Mouse (Mus musculus): ENCODE measurements around the gene Alg12. TPM values are rescaled to one million over a fixed set of nuclear protein-coding genes. Genes with fewer than 3 reads are reported as not detected.

Alg12 gene
- polyA plus RNA-seq, 1 experiment: 17.5 TPM

GRCm38 (mm10) chr15:88837199-88837932 lies 18.2 kb upstream of the Alg12 start:
- Histone ChIP-seq H3K4me3 (ENCODE audit: insufficient read depth, low read length) (peak overlapping the region; percentile 30), H3K27ac (ENCODE audit: insufficient read depth, low read length) (no peak overlapping the region; the same call in 1 of the 2 replicates), H3K4me1 (ENCODE audit: control insufficient read depth, insufficient read depth, low read length) (peaks cover 5% of the 10 kb centered on the region)
- no peak for TF ChIP-seq CTCF (IDR thresholded peaks at IDR 0.05; ENCODE audit: extremely low read depth, insufficient read depth, low read length)
- no peak for TF ChIP-seq POLR2A (IDR thresholded peaks at IDR 0.05; ENCODE audit: extremely low read depth, insufficient read depth, low read length)

GRCm38 (mm10) chr15:88836571-88836970 lies 17.5 kb upstream of the Alg12 start:
- TF ChIP-seq POLR2A (IDR thresholded peaks at IDR 0.05; ENCODE audit: extremely low read depth, insufficient read depth, low read length): no peak
- no peak for TF ChIP-seq CTCF (IDR thresholded peaks at IDR 0.05; ENCODE audit: extremely low read depth, insufficient read depth, low read length)
- peaks cover 5% of the 10 kb centered on the region for H3K4me1 ChIP-seq (ENCODE audit: control insufficient read depth, insufficient read depth, low read length)
- H3K27ac ChIP-seq (ENCODE audit: insufficient read depth, low read length): no peak overlapping the region
- no peak overlapping the region; the same call in 1 of the 2 replicates for H3K4me3 ChIP-seq (ENCODE audit: insufficient read depth, low read length)

DNA sequence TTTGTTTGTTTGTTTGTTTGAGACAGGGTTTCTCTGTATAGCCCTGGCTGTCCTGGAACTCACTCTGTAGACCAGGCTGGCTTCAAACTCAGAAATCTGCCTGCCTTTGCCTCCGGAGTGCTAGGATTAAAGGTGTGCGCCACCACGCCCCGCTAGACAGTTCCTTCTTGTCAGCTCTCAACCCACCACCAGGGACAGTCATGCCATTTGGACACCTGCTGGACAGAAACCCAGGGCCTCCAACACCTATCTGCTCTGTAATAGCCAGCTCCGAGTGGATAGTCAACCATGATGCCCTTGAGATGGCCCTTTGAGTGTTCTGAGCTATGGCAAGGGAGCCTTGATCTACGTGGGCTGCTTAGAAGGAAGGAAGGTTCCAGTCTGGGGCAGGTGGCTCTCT lies 16.9 kb upstream of the Alg12 start:
- Histone ChIP-seq H3K4me1 (ENCODE audit: control insufficient read depth, insufficient read depth, low read length) (peaks cover 5% of the 10 kb centered on the region), H3K27ac (ENCODE audit: insufficient read depth, low read length) (no peak overlapping the region), H3K4me3 (ENCODE audit: insufficient read depth, low read length) (no peak overlapping the region)
- TF ChIP-seq POLR2A (IDR thresholded peaks at IDR 0.05; ENCODE audit: extremely low read depth, insufficient read depth, low read length): no peak
- TF ChIP-seq CTCF (IDR thresholded peaks at IDR 0.05; ENCODE audit: extremely low read depth, insufficient read depth, low read length): no peak

DNA sequence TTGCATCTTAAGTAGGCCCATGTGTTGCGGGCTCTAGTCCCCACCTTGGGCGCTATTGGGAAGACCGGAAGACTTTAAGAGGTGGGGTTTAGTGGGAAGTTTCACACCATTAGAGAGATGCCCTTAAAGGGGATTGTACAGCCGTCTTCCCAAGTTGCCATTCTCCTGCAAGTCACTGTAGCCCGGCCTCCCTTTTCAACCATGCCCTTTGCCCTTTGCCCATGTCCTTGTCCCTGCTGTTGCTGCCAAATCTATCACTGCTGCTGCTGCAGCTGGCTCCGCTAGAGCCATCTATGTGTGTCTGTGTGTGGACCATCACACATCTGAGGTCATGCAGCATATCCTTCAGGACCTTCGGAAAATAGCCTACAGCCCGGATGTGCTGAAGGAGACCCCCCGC lies 13.4 kb upstream of the Alg12 start:
- Histone ChIP-seq H3K4me3 (ENCODE audit: insufficient read depth, low read length) (no peak overlapping the region), H3K27ac (ENCODE audit: insufficient read depth, low read length) (no peak overlapping the region), H3K4me1 (ENCODE audit: control insufficient read depth, insufficient read depth, low read length) (peaks cover 2% of the 10 kb centered on the region; the same call in 1 of the 2 replicates)
- no peak for TF ChIP-seq POLR2A (IDR thresholded peaks at IDR 0.05; ENCODE audit: extremely low read depth, insufficient read depth, low read length)
- no peak for TF ChIP-seq CTCF (IDR thresholded peaks at IDR 0.05; ENCODE audit: extremely low read depth, insufficient read depth, low read length)

GRCm38 (mm10) chr15:88831482-88831881 lies 12.4 kb upstream of the Alg12 start:
- TF ChIP-seq CTCF (IDR thresholded peaks at IDR 0.05; ENCODE audit: extremely low read depth, insufficient read depth, low read length) (no peak), POLR2A (IDR thresholded peaks at IDR 0.05; ENCODE audit: extremely low read depth, insufficient read depth, low read length) (no peak)
- Histone ChIP-seq H3K4me3 (ENCODE audit: insufficient read depth, low read length) (no peak overlapping the region), H3K4me1 (ENCODE audit: control insufficient read depth, insufficient read depth, low read length) (peaks cover 2% of the 10 kb centered on the region; the same call in 1 of the 2 replicates)

GRCm38 (mm10) chr15:88830696-88831095 lies 11.6 kb upstream of the Alg12 start:
- no peak for TF ChIP-seq CTCF (IDR thresholded peaks at IDR 0.05; ENCODE audit: extremely low read depth, insufficient read depth, low read length)
- no peak for TF ChIP-seq POLR2A (IDR thresholded peaks at IDR 0.05; ENCODE audit: extremely low read depth, insufficient read depth, low read length)
- H3K27ac ChIP-seq (ENCODE audit: insufficient read depth, low read length): no peak overlapping the region
- peaks cover 2% of the 10 kb centered on the region; the same call in 1 of the 2 replicates for H3K4me1 ChIP-seq (ENCODE audit: control insufficient read depth, insufficient read depth, low read length)
- H3K4me3 ChIP-seq (ENCODE audit: insufficient read depth, low read length): no peak overlapping the region

More at GRCm38 (mm10) chr15:88831482-88831881, 12.4 kb upstream of the Alg12 start:
- H3K27ac ChIP-seq (ENCODE audit: insufficient read depth, low read length): no peak overlapping the region

DNA sequence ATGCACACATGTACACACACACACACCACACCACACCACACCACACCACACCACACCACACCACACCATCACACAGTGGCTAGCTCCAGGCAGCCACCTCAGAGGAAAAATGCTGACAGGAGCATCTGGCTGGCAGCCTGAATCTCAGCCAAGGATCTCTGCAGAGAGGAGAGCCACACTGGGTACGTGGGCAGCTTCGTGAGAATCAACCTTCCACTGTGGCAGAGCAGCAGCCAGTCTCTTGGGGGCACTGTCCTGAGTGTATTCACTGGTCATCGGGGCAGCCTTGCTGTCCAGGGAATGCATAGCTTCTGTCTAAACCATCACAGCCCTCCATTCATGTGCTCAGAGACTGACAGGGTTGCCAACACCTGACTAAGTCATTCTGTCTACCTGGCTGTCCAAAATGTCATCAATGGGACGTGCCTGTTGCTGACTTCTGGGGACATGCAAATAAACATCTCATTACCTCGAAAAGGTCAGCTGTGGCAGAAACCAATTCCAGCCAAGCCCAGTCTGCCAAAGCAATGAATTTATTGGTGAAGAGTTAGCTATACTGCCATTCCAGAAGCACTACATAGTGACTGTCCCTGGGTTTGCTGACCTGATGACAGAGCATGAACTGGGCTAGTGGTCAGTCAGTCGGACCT lies 10.8 kb upstream of the Alg12 start:
- H3K4me1 ChIP-seq (ENCODE audit: control insufficient read depth, insufficient read depth, low read length): peaks cover 2% of the 10 kb centered on the region; the same call in 1 of the 2 replicates
- H3K4me3 ChIP-seq (ENCODE audit: insufficient read depth, low read length): no peak overlapping the region
- no peak overlapping the region for H3K27ac ChIP-seq (ENCODE audit: insufficient read depth, low read length)
- TF ChIP-seq POLR2A (IDR thresholded peaks at IDR 0.05; ENCODE audit: extremely low read depth, insufficient read depth, low read length) (no peak), CTCF (IDR thresholded peaks at IDR 0.05; ENCODE audit: extremely low read depth, insufficient read depth, low read length) (0 out of 2 replicates have a peak, but pooled peaks have one; percentile 6)

DNA sequence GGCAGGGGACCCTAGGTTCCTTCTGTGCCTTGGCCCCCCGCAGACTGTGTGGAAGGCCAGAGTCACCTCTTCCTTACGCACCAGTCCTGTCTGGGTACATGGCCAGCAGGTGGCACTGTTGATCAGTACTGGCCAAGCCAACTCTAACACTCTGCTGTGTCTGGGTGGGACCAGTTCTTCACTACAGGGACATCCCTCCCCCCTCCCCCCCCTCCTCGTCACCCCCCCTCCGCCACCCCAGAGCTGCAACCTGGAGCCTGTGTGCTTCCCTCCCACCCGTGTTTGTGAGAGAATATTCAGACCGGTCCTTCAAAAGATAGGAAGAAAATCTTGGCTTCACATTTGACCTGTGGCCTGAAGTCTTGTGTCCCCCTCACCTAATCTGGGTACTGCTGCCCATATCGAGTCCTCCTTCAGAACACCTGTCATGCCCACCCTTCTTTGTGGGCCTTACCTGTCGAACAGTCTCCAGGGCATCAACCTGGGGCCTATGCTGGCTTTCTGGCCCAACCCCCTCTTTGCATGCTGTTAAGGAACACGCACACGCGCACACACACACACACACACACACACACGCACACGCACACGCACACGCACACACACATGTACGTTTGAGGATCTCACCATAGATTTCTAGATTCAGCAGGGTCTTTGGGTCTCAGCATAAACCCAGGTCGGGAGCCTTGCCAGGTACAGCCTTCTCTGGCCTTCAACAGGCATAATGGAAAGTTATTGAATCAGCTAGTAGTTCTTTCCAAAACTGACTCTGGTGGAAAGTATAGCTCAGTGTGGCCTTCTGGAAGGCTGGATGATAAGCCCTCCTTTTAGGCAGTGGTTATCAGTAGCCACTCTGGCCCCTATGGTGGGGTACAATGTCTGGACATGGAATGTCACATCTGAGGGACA lies 9.9 kb upstream of the Alg12 start:
- Histone ChIP-seq H3K4me1 (ENCODE audit: control insufficient read depth, insufficient read depth, low read length) (peaks cover 2% of the 10 kb centered on the region; the same call in 1 of the 2 replicates), H3K4me3 (ENCODE audit: insufficient read depth, low read length) (no peak overlapping the region), H3K27ac (ENCODE audit: insufficient read depth, low read length) (no peak overlapping the region)
- TF ChIP-seq CTCF (IDR thresholded peaks at IDR 0.05; ENCODE audit: extremely low read depth, insufficient read depth, low read length): peak; percentile 97
- no peak for TF ChIP-seq POLR2A (IDR thresholded peaks at IDR 0.05; ENCODE audit: extremely low read depth, insufficient read depth, low read length)
